Mouse (Mus musculus): Measurements from ENCODE around the gene Gm20388.

DNA sequence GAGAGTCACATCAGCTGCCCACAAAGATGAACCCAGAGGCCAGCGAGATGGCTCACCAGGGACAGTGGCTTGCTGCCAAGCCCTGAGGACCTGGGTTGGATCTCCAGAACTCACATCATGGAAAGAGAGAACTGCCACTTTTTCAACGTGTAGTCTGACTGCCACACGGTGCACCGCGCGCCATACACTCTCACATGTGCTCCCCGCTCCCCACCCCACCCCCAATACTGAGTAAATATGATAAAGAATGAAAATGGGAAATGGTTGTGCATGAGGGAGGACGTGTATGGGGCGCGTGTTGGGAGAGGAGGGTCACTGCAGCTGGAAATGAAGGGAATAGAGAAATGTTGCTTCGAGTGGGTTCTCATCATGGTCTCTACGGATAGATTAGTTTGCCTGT lies 559.5 kb downstream of the Gm20388 start:
- TF ChIP-seq CTCF (IDR thresholded peaks at IDR 0.05; ENCODE audit: low read depth) (no peak), EP300 (IDR thresholded peaks at IDR 0.05; ENCODE audit: low read depth) (no peak)
